Mouse (Mus musculus) adrenal gland, postnatal 0 days (tissue): ENCODE results near the gene Slamf6. TPM values are rescaled to one million over a fixed set of nuclear protein-coding genes. Genes with fewer than 3 reads are reported as not detected.

ENCODE experiments used
- polyA plus RNA-seq: library from polyadenylated mRNA; unstranded; fragments of >200 nt; fragmentation: Nextera tagmentation; extraction: Ambion mirVana; gene quantifications from 2 replicates; pipeline ENCODE4 v1.2.1, GENCODE M21; 2015

The Slamf6 gene
- 0.41 and 0.59 TPM in 2 replicates for polyA plus RNA-seq

DNA sequence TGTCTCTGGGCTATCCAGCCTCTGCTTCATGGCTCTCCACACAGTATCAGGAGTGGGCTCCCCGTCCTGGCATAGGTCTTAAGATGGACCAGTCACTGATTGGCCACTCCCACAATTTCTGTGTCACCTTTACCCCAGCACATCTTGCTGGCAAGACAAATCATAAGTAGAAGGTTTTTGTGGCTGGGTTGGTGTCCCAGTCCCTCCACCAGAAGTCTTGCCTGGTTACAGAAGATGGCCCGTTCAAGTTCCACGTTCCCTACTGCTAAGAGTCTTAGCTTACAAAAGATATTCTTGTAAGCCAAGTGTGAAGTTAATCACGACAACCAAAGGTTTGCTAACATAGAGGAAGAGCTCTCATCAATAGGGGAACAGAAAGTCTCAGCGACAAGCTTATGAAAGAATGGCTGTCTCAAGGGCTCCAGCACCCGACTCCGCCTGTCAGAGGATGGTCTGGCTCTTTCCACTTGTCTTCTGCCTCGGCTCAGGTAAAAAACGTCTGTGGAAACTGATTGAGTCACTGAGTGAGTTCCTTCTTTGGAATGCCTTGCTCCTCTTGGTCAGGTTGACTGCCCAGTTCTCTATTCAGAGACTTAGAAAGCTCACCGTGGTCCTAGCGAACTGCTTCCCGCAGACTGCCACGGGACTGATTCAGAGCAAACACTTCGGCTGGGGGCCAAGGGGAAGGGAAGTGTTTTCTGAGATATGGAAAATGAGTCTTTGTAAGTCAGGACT is at the start of gene Slamf6:
TSS of gene Slamf6 (plus strand) at position 211 of the 735 bp plus-strand sequence.

DNA sequence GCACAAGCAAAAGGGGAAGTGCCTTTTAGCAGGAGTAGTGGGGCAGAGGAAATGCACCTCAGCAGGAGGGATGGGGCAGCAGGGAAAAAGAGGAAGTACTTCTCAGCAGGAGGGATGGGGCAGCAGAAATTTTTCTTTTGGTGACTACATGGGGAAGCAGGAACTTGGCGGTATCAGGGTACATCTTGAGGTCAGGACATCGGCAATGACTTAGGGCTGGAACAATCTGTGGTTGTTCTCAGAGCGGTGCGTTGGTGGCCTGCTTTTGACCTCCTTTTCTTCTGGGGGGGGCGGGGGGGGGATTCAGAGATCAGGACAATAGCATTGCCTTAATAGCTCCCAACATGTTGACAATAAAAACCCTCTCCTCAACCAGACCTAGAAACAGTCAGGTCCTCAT is 22.0 kb upstream of the Slamf6 start, which contains the start of gene Gm10521:
TSS of gene Gm10521 (plus strand) at position 301 of the 400 bp plus-strand sequence.

Other genes with a start within 250 kb of the Slamf6 start
- gene Cd48, start 235.5 kb upstream of the Slamf6 start, polyA plus RNA-seq: 12.1 and 20.0 TPM in 2 replicates
- gene Slamf1, start 150.4 kb upstream of the Slamf6 start, polyA plus RNA-seq: 0.16 and 0.21 TPM in 2 replicates
- gene Cd84, start 77.8 kb upstream of the Slamf6 start, polyA plus RNA-seq: 6.8 and 8.3 TPM in 2 replicates
- gene Gm10521, start 21.9 kb upstream of the Slamf6 start, polyA plus RNA-seq: 0.08 TPM in 1 of 2 replicates, not detected in the other
- gene Vangl2, start 110.9 kb downstream of the Slamf6 start, polyA plus RNA-seq: 5.4 and 8.0 TPM in 2 replicates
- gene Nhlh1, start 140.1 kb downstream of the Slamf6 start, polyA plus RNA-seq: not detected in 2 replicates
- 85.7 and 124 TPM in 2 replicates for gene Copa, start 165.0 kb downstream of the Slamf6 start, polyA plus RNA-seq
- 84.9 and 127 TPM in 2 replicates for gene Ncstn, start 165.3 kb downstream of the Slamf6 start, polyA plus RNA-seq
- gene Pex19, start 209.2 kb downstream of the Slamf6 start, polyA plus RNA-seq: 131 and 196 TPM in 2 replicates
- 85.4 and 126 TPM in 2 replicates for gene Dcaf8, start 230.6 kb downstream of the Slamf6 start, polyA plus RNA-seq